Mouse (Mus musculus) lung, postnatal 0 days (tissue): ENCODE measurements around the gene Thsd7a.
A peak's percentile ranks its signal among the peaks of the same experiment; 100 is the strongest.

Experiments used
- CTCF ChIP-seq: IDR thresholded peaks from 2 replicates; pipeline ENCODE4 v1.5.1; 2016; ENCODE audit warnings: antibody characterized with exemption, mild to moderate bottlenecking
- EP300 ChIP-seq: IDR thresholded peaks from 2 replicates; pipeline ENCODE4 v1.6.1; 2016; ENCODE audit warnings: antibody characterized with exemption, mild to moderate bottlenecking, control low read depth

DNA sequence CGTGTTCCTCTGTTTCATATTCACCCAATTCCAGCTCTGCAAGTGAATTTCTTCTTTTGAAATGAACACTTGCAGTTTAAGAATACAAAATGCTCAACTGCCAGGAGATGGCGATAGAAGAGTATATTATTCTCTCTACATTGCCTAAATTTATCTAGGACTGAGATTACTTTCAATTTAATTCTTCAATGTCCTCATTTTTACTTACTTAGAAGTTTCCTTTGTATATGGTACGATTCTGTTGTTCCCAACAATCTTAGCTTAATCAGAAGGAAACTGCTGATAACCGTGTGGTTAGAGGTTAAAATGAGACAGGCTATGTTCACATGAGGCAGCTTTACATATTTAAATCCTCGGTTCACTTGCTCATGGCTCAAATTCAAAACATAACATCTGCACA, 398.5 kb downstream of the Thsd7a start:
- TF ChIP-seq EP300, result no peak
- TF ChIP-seq CTCF, result peak; percentile 59
